Mouse (Mus musculus) heart, embryonic 10.5 days (tissue): ENCODE results near the gene Telo2. TPM values are rescaled to one million over a fixed set of nuclear protein-coding genes. Genes with fewer than 3 reads are reported as not detected.
"Not testable (repeated sequence)": the region's sequence is repeated elsewhere in the genome, so short reads cannot be mapped to it uniquely, and the experiment has no call there.

Source experiments
- DNase-seq: peaks from one replicate; pipeline ENCODE4 v3.0.0-alpha.2; 2017; ENCODE audit warnings: low spot score
- H3K27ac ChIP-seq: fragments of 300-500 bp; sonication (generic); 2 replicates; pipeline ENCODE4 v1.5.1; 2016; ENCODE audit warnings: mild to moderate bottlenecking
- H3K27me3 ChIP-seq: fragments of 300-500 bp; sonication (generic); 2 replicates; pipeline ENCODE4 v1.6.1; 2016; ENCODE audit warnings: mild to moderate bottlenecking; ENCODE audit not compliant: poor library complexity, insufficient read depth, severe bottlenecking
- H3K36me3 ChIP-seq: fragments of 300-500 bp; sonication (generic); 2 replicates; pipeline ENCODE4 v1.6.1; 2016; ENCODE audit warnings: mild to moderate bottlenecking, moderate library complexity
- H3K4me1 ChIP-seq: fragments of 300-500 bp; sonication (generic); 2 replicates; pipeline ENCODE4 v1.6.1; 2016; ENCODE audit warnings: mild to moderate bottlenecking
- H3K4me3 ChIP-seq: fragments of 300-500 bp; sonication (generic); 2 replicates; pipeline ENCODE4 v1.5.1; 2016; ENCODE audit warnings: mild to moderate bottlenecking, moderate library complexity
- H3K9me3 ChIP-seq: fragments of 300-500 bp; sonication (generic); 2 replicates; pipeline ENCODE4 v1.6.1; 2016; ENCODE audit warnings: mild to moderate bottlenecking, moderate library complexity
- WGBS: fragments of 180-500 bp; shearing (Covaris S2); methylation state at CpG from one replicate; pipeline ENCODE4 v1.1.7; 2016; 5-methylcytosine and 5-hydroxymethylcytosine counted together
- polyA plus RNA-seq: library from polyadenylated mRNA; unstranded; fragments of >200 nt; fragmentation: Nextera tagmentation; extraction: Ambion mirVana; gene quantifications from 2 replicates; pipeline ENCODE4 v1.2.1, GENCODE M21; 2016

Gene Telo2
- polyA plus RNA-seq = 35.2 and 45.2 TPM in 2 replicates

DNA sequence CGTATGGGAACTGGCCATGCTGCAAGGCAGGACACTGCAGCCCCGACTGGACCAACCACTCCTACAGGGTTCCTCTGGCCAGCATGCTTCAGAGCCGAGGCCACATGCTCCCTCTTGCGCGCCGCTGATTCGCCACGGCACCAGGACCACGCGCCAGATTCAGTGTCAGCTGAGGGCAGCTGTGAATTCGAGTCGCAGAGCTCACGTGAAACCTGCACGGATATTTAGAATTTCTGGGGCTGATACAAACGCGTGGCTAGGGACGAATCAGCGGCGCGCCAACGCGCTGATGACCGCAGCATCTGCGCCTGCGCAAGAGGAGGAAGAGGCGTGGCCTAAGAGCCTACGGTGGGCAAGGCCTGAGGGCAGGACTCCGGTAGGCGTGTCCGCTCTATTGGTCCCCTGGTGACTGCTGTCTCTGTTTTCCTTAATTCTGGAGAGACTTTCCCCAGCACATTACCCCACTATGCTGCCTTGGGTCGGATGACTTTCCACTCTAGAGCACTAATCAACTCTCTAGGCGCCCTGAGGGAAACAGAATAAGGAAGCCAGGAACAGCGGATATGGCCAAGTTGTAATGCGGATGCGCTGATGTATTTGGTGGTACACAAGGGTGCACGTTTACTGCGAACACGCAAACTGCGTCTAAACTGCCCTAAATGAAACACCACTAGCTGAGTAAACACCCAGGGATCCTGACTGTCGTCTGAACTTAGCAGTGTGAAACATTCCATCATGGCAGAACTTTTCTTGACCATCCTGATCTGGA, at the start of gene Telo2:
Telo2 (minus strand) TSS at position 304 of the 769 bp plus-strand sequence.
- H3K27ac ChIP-seq = peak within 1 kb of the TSS; percentile 96
- WGBS = 5% methylated on average over 40 of the region's 40 CpGs
- H3K9me3 ChIP-seq = no peaks in the 10 kb centered on the region
- DNase-seq = peak; percentile 96
- peaks cover 26% of the 10 kb centered on the region for H3K36me3 ChIP-seq
- peak within 1 kb of the TSS; percentile 70 for H3K4me3 ChIP-seq
- H3K4me1 ChIP-seq = peaks cover 17% of the 10 kb centered on the region
- no peaks in the 10 kb centered on the region for H3K27me3 ChIP-seq

DNA sequence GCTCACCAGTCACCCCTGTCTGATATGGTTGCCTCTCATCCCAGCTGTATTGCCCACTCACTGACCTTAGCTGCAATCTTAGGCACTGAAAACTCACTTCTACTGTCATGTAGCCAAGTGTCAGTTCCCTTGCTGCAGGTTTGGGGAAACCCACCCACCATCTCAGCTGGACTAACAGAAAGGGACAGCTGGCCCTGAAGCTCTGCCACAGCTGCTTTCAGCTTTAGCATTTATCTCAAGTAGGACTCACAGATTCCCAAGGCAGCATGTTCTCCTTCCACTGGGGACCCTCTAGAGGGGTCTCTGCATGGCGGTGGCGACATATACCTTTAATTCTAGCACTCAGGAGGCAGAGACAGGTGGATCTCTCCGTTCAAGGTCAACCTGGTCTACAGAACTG, 49.0 kb upstream of the Telo2 start:
- Histone ChIP-seq H3K27me3 (0 out of 2 replicates have a peak, but pooled peaks cover 9% of the 10 kb centered on the region), H3K27ac (no peak overlapping the region), H3K4me3 (no peak overlapping the region), H3K9me3 (no peaks in the 10 kb centered on the region), H3K4me1 (0 out of 2 replicates have a peak, but pooled peaks cover 3% of the 10 kb centered on the region), H3K36me3 (peaks cover 24% of the 10 kb centered on the region)
- no peak for DNase-seq
- WGBS = 82% methylated on average over 3 of the region's 3 CpGs

DNA sequence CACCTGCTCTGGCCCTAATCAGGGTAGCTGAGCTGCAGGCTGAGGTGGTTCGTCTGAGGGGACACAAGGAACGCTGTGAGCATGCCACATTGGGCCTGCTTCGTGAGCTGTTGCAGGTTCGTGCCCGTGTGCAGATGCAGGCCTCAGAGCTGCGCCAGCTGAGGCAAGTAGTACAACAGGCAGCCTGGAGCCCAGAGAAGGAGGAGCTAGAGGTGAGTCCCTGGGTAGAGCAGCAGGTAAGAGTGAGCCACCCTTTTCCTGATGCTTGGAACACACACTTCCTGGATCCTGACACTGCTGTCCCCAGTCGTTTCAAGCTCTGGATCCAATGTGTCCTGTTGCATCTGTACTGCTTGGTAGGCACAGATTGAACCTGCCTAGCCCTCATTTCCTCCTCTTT, 47.6 kb upstream of the Telo2 start:
- 0 out of 2 replicates have a peak, but pooled peaks cover 9% of the 10 kb centered on the region for H3K27me3 ChIP-seq
- WGBS = 72% methylated on average over 7 of the region's 7 CpGs
- DNase-seq = no peak
- 0 out of 2 replicates have a peak, but pooled peaks cover 3% of the 10 kb centered on the region for H3K4me1 ChIP-seq
- no peaks in the 10 kb centered on the region for H3K9me3 ChIP-seq
- H3K27ac ChIP-seq = no peak overlapping the region; the same call in 1 of the 2 replicates
- peaks cover 34% of the 10 kb centered on the region for H3K36me3 ChIP-seq
- no peak overlapping the region for H3K4me3 ChIP-seq

DNA sequence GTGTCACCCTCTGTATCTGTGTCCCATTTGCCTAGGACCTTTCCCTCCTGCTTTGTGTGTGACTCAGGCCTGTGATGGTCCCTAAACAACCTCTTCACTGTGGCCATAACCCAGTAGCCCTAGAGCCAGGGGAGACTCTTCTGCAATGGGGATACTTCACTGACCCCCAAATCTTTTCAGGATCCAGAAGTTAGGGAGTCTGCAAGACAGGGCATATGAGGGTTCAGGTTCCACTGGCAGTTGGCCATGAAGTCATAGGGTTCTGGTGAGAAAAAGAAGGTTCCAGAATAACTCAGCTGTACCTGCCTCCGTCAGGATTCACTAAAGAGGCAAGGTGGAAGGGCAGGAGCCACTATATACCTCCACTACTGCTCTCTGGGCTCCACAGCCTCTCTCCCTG, 46.4 kb upstream of the Telo2 start, which contains the start of gene Ccdc154:
Ccdc154 (plus strand) TSS at position 301 of the 400 bp plus-strand sequence.
- 0 out of 2 replicates have a peak, but pooled peaks cover 3% of the 10 kb centered on the region for H3K4me1 ChIP-seq
- H3K27me3 ChIP-seq = no peaks in the 10 kb centered on the region
- WGBS = 84% methylated on average over 1 of the region's 1 CpGs
- no peak within 1 kb of the TSS for H3K27ac ChIP-seq
- H3K9me3 ChIP-seq = no peaks in the 10 kb centered on the region
- H3K4me3 ChIP-seq = no peak within 1 kb of the TSS
- no peak for DNase-seq
- peaks cover 42% of the 10 kb centered on the region for H3K36me3 ChIP-seq

DNA sequence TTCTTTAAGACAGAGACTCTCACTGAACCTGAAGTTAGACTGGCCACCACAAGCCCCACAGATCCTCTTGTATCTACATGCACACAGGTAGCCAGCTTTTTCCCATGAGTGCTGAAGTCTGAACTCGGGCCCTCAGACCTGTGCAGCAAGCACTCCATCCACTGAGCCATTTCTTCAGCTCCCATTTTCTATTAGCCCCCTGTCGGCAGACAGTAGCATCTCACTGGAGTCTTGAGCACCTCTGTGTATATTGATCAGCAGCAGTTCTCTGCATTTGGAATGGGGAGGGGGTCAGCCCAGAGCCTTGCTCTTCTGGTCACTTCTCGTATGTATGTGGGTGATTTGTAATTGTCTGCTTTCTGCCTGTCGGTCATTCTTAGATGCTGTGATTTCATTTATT, 24.2 kb upstream of the Telo2 start:
- WGBS = 69% methylated on average over 4 of the region's 4 CpGs
- DNase-seq = no peak
- H3K4me1 ChIP-seq = peaks cover 7% of the 10 kb centered on the region; the same call in 1 of the 2 replicates
- no peaks in the 10 kb centered on the region for H3K9me3 ChIP-seq
- no peak overlapping the region for H3K27ac ChIP-seq
- H3K27me3 ChIP-seq = no peaks in the 10 kb centered on the region
- H3K36me3 ChIP-seq = peaks cover 14% of the 10 kb centered on the region; the same call in 1 of the 2 replicates
- no peak overlapping the region for H3K4me3 ChIP-seq

DNA sequence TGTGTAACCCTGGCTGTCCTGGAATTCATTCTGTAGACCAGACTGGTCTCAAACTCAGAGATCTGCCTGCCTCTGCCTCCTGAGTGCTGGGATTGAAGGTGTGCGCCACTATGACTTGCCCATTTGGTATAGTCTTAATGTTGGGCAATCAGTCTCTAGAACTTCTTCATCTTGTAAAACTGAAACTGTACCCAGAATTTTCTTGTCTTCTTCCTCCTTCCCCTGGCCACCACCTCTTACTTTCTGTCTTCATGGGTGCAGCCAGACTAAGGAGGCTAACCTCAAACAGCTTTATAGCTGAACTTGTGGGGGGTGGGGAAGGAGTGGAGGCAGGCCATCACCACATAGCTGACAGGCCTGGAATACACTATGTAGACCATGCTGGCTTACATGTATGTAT, 23.0 kb upstream of the Telo2 start:
- Histone ChIP-seq H3K4me3 (no peak overlapping the region), H3K4me1 (peaks cover 10% of the 10 kb centered on the region), H3K27me3 (no peaks in the 10 kb centered on the region), H3K9me3 (no peaks in the 10 kb centered on the region), H3K36me3 (peaks cover 12% of the 10 kb centered on the region; the same call in 1 of the 2 replicates), H3K27ac (no peak overlapping the region)
- WGBS = 91% methylated on average over 1 of the region's 1 CpGs
- no peak for DNase-seq

DNA sequence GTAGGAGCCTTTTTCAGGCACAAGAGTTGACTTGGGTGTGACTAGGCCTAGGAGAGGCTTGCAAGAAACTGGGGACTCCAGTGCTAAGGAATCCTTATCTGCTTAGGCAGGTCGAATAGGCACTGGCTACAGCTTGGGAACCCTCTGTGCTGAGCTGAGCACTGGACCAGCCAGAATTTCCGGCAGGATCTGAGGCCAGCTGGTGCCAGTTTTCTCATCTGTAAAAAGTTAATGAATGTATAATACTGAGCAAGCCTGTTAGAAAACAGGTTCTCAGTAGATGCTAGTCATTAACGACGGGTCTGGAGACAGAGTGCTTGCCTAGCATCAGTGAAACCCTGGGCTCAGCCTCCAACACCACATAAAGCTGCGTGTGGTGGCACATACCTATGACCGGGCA, 19.9 kb upstream of the Telo2 start:
- Histone ChIP-seq H3K4me3 (no peak overlapping the region), H3K4me1 (peaks cover 12% of the 10 kb centered on the region), H3K27me3 (no peaks in the 10 kb centered on the region), H3K27ac (no peak overlapping the region), H3K36me3 (peaks cover 6% of the 10 kb centered on the region; the same call in 1 of the 2 replicates), H3K9me3 (no peaks in the 10 kb centered on the region)
- no peak for DNase-seq
- WGBS = 81% methylated on average over 6 of the region's 6 CpGs

DNA sequence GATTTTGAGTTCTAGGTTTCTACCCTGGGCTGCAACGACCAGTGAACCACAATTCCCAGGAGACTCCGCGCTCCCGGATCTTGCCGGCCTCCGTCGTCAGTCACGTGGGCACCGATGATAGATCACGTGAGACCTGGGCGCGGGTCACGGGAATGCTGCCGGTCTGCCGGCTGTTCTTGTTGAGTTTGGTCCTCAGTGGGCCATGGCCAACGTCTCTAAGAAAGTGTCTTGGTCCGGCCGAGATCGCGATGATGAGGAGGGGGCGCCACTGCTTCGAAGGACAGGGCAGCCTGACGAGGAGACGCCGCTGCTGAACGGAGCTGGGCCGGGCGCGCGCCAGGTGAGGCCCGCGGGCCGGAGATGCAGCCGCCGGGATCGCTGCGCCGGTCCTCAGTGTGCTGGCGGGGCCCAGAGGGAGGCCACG, 17.5 kb upstream of the Telo2 start, which contains the start of gene Clcn7:
Clcn7 (plus strand) TSS at position 117 of the 424 bp plus-strand sequence.
- Histone ChIP-seq H3K4me3 (peak within 1 kb of the TSS; percentile 94), H3K27ac (peak within 1 kb of the TSS; percentile 87), H3K27me3 (no peaks in the 10 kb centered on the region), H3K4me1 (peaks cover 12% of the 10 kb centered on the region), H3K9me3 (no peaks in the 10 kb centered on the region), H3K36me3 (peaks cover 3% of the 10 kb centered on the region; the same call in 1 of the 2 replicates)
- DNase-seq = peak; percentile 97
- under 1% methylated on average over 40 of the region's 40 CpGs for WGBS

DNA sequence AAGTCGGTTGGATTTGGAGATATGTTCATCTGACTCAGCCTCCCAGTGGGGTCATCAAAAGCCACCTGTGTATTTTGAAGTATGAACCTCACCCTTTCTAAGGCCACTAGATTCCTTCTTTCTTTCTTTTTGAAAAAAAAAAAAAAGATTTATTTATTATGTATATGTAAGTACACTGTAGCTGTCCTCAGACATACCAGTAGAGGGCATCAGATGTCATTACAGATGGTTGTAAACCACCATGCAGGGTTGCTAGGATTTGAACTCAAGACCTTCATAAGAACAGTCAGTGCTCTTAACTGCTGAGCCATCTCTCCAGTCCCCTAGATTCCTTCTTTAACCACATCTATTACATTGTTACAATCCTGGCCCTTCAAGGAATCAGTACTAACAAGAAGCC, 14.3 kb upstream of the Telo2 start:
- Histone ChIP-seq H3K27ac (no peak overlapping the region), H3K36me3 (no peaks in the 10 kb centered on the region), H3K4me1 (peaks cover 25% of the 10 kb centered on the region), H3K9me3 (no peaks in the 10 kb centered on the region), H3K4me3 (no peak overlapping the region), H3K27me3 (no peaks in the 10 kb centered on the region)
- WGBS = 85% methylated on average over 1 of the region's 1 CpGs
- no peak for DNase-seq

DNA sequence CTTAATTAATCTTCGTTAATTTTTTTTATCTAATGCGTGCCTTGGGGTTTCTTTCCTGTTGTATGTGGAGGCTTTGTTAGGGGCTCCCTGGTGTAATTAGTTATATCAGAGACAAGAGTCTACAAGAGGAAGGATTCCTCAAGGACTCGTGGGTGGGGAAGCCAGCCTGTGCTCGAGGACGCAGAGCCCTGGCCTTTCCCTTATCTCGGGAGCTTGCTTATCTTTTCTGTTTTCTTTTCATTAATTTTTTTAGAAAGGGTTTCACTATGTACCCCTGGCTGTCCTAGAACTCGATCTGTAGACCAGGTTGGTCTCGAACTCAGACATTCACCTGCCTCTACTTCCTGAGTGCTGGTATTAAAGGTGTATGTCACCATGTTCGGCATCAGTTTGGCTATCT, 11.9 kb upstream of the Telo2 start:
- H3K36me3 ChIP-seq = no peaks in the 10 kb centered on the region
- no peaks in the 10 kb centered on the region for H3K9me3 ChIP-seq
- H3K27ac ChIP-seq = peak overlapping the region; percentile 47; the same call in 1 of the 2 replicates
- H3K27me3 ChIP-seq = peaks cover 8% of the 10 kb centered on the region; the same call in 1 of the 2 replicates
- no peak overlapping the region for H3K4me3 ChIP-seq
- H3K4me1 ChIP-seq = peaks cover 13% of the 10 kb centered on the region
- no peak for DNase-seq
- WGBS = 49% methylated on average over 9 of the region's 9 CpGs

DNA sequence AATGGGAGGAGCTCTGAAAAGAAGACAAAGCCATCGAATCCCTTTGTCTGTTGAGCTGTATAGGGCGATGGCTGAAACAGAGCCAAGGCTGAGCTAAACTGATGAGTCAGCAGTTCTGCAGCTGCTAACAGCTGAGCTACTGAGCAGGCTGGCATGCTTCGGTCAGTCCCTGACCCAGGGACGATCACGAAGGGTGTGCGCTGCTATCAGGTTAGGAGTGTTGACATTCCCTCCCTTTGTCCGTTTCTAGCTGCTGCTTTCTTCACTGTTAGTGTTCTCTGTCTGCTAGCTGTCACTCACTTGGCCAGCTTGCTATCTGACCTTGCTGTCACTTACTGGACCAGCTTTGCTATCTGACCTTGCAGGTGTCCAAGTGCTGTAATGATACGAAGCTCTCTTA, 11.3 kb upstream of the Telo2 start:
- Histone ChIP-seq H3K27me3 (peaks cover 13% of the 10 kb centered on the region; the same call in 1 of the 2 replicates), H3K4me1 (peaks cover 13% of the 10 kb centered on the region), H3K4me3 (no peak overlapping the region), H3K9me3 (no peaks in the 10 kb centered on the region), H3K27ac (peak overlapping the region; percentile 47; the same call in 1 of the 2 replicates), H3K36me3 (no peaks in the 10 kb centered on the region)
- peak; percentile 93 for DNase-seq
- 23% methylated on average over 8 of the region's 8 CpGs for WGBS

DNA sequence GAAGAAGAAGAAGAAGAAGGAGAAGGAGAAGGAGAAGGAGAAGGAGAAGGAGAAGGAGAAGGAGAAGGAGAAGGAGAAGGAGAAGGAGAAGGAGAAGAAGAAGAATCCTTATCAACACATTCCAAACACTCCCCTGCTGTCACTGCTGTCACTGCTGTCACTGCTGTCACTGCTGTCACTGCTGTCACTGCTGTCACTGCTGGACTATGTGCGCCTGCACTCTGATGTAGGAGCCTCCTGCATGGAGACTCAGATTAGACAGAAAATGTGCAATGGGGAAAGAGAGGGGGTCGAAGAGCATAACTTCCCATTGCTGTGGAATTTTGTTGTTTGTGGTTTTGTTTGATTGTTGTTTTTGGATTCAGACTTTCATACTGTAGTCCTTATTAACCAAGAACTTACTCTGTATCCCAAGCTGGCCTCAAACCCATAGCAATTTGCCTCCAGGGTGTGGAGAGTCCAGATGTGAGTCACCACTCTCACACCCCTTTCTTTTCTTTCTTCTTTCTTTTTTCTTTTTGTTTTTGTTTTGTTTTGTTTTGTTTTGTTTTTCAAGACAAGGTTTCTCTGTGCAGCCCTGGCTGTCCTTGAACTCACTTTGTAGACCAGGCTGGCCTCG, 9.8 kb upstream of the Telo2 start:
- peaks cover 13% of the 10 kb centered on the region for H3K4me1 ChIP-seq
- 0 out of 2 replicates have a peak overlapping the region, but pooled peaks have one; percentile 22 for H3K27ac ChIP-seq
- not testable (repeated sequence) for H3K4me3 ChIP-seq, H3K36me3 ChIP-seq, H3K9me3 ChIP-seq
- peaks cover 13% of the 10 kb centered on the region; the same call in 1 of the 2 replicates for H3K27me3 ChIP-seq
- DNase-seq = peak; percentile 75
- WGBS = 59% methylated on average over 3 of the region's 3 CpGs

DNA sequence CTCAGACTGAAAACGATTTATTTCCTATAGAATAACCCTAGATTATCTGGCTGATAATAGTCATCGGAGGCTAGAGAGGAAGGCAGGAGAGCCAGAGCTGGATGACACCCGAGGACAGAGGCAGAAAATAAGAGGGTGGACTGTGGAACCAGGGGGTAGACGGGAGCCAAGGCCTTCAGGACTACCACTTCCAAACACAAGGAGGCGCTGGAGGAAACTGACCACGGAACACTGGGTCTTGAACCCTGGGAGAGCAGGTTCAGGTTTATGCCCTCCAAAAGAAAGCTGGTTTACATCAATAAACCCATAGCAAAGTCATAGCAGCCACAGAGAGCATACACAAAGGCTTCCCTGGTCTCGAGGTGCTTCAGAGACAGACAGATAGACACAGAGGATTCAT, 8.2 kb upstream of the Telo2 start:
- DNase-seq = no peak
- WGBS = 24% methylated on average over 7 of the region's 7 CpGs

More for the DNA sequence above, 8.2 kb upstream of the Telo2 start:
- H3K36me3 ChIP-seq = no peaks in the 10 kb centered on the region
- H3K27me3 ChIP-seq = peaks cover 13% of the 10 kb centered on the region; the same call in 1 of the 2 replicates
- no peaks in the 10 kb centered on the region for H3K9me3 ChIP-seq
- H3K4me3 ChIP-seq = no peak overlapping the region
- H3K27ac ChIP-seq = no peak overlapping the region
- H3K4me1 ChIP-seq = peaks cover 13% of the 10 kb centered on the region
